Mouse (Mus musculus) right cerebral cortex, postnatal 14 days (tissue): ENCODE results near the gene Dlgap4.

ENCODE experiments used
- DNase-seq: peaks from one replicate; pipeline ENCODE4 v3.0.0; 2022

Dlgap4 gene

GRCm38 (mm10) chr2:156613541-156614257, at the start of gene Dlgap4:
Gene Dlgap4, plus strand, starts transcription at chr2:156613705.
- peak; percentile 54 for DNase-seq

- DNase-seq, result no peak
These were observed 47.0 kb upstream of the Dlgap4 start for GRCm38 (mm10) chr2:156566512-156566911.

GRCm38 (mm10) chr2:156568647-156569046, 44.9 kb upstream of the Dlgap4 start:
- DNase-seq, result no peak

GRCm38 (mm10) chr2:156569261-156569660, 44.2 kb upstream of the Dlgap4 start:
- no peak for DNase-seq

DNA sequence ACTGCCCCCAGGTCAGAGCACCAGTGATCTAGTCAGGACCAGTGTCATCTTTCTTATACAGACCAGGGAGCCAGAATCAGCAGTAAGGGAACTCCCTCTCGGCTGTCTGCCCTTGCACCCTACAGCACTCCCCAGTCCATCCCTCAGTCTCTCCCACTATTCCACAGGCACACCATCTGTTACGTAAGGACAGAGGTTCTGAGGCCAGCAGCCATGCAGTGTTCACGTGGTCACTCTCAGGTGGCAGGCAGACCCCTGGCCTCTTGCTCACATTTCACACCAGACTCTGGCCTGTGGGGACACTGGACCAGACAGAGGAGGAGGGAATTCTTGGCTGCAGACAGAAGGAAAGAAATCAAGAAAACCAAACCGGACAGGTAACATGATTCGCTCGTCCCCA, 42.0 kb upstream of the Dlgap4 start:
- no peak for DNase-seq

DNA sequence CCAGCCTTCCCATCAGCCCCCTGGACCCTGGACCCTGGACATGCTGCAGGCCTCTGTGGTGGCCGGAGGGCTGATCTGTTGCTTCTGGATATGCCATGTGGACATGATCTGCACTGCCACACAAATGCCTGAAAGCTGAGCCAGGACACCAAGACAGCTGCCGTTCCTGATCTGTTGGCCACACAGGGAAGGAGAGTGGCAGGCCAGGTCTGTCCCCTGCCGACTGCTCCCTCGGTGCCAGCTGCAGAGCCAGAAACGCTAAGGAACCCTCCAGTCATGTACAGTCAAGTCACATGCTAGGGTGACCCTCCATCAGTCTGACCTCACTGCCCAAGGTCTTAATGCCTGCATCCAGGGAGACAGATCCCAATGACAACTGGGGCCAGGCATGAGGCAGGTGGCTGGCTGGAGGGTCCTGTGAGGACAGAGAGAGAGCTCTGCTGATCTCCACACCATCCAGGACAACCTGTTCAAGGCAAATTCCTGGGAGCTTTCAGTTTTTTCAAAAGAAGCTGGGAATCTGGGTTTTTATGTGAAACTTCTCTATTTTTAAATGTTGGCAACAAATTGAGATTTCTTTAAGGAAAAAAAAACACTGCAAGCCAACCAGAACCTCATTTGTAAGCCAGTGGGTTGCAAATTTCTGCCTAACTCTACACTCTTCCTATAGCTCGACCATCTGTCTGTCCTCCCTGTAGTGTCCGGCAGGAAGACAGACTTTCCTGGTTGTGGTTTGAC, 36.5 kb upstream of the Dlgap4 start:
- no peak for DNase-seq

GRCm38 (mm10) chr2:156580507-156580906, 33.0 kb upstream of the Dlgap4 start:
- DNase-seq, result no peak

- peak; percentile 85 for DNase-seq
These were observed 32.3 kb upstream of the Dlgap4 start for GRCm38 (mm10) chr2:156581244-156581643.

DNA sequence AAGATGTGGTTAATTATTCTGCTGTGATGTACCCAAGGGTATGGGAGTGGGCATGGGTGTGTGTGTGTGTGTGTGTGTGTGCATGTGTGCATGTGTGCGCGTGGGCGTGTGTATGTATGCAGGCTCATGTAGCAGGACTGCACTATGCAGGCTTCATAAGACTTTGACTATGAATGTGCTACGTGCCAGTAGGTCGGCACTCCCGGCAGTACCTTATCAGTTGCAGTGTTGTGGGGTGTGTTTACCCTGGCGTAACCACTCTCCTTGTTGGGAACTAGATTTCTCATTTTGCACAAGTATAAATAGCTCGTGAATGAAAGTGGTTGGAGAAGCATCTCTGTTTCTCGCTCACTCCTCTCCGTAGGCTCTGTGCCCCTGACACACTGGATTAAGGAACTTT, 30.6 kb upstream of the Dlgap4 start:
- no peak for DNase-seq

GRCm38 (mm10) chr2:156584154-156584796, 29.2 kb upstream of the Dlgap4 start:
- no peak for DNase-seq

GRCm38 (mm10) chr2:156584797-156585471, 28.6 kb upstream of the Dlgap4 start:
- peak; percentile 59 for DNase-seq

DNA sequence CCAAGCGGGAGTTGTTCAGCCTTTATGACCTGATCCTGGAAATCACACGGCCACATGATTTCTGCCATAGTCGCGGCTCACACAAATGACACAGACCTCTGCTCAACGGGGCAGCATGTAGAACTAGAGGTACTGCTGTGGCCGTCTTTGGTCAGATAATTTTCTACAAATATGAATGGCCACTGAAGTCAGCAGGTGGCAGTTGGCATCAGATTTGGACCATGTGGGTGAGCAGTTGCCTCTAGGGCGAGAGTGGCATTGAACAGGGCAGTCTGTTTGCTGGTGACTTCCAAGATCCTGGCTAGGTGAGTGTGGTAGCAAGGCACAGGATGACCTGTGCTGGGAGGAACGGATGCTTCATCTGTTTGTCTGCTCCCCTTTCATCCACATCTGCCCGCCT, 24.0 kb upstream of the Dlgap4 start:
- DNase-seq, result no peak

- DNase-seq, result no peak
These were observed 18.5 kb upstream of the Dlgap4 start for GRCm38 (mm10) chr2:156594987-156595490.

DNA sequence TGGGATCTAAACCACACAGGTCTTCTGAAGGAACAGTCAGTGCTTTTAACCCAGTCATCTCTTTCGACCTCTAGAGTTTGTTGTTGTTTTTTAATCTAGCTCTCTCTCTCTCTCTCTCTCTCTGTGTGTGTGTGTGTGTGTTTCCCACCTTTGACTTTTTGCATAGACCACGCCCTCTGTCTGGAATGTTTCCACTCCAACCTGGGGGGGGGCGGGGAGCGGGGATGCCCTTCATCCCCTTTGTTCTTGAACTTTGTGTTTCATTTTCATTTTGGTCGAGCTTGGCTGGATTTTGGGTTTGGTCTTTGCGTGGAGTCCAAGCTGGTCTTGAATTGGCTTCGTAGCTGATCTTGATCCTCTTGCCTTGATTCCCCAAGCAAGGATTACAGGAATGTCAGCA, 10.9 kb upstream of the Dlgap4 start:
- DNase-seq, result no peak

DNA sequence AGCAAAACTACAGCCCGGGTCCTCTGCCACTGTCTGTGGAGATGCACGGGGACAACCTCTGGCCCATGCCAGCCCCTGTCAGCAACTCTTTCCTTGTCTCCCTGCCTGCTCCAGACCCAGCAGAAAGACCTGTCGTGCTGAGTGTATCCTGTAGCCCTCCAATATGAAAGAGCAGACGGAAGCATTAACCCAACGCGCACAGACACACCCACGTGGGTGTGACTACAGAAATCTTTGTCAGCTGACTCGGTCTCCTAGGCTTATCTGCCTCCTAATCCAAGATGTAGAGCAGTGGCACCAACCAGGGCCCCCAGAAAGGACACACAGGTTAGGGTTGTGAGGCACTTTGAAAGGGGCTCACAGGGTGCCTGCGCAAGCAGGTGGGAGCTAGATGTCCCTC, 9.8 kb upstream of the Dlgap4 start:
- DNase-seq, result no peak

DNA sequence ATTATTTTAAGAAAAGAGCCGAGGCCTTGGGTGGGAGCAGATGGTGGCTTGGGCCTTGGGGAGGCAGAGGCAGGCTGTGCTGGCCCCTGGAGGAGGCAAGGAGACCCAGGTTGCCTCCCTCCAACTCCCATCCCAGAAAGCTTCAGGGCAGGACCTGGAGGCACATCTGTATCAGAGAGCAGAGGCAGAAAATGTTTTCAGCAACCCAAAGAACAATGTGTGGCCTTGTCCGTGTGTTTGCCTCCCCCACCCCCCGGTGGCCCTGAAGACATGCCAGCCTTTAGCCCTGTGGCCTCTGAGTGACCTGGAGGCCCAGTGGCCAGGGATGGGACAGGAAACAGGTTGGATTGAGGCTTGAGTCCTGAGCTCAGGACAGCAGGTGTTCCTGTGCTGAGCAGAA, 8.4 kb upstream of the Dlgap4 start:
- DNase-seq, result no peak

- no peak for DNase-seq
These were observed 7.5 kb upstream of the Dlgap4 start for GRCm38 (mm10) chr2:156605971-156606370.

DNA sequence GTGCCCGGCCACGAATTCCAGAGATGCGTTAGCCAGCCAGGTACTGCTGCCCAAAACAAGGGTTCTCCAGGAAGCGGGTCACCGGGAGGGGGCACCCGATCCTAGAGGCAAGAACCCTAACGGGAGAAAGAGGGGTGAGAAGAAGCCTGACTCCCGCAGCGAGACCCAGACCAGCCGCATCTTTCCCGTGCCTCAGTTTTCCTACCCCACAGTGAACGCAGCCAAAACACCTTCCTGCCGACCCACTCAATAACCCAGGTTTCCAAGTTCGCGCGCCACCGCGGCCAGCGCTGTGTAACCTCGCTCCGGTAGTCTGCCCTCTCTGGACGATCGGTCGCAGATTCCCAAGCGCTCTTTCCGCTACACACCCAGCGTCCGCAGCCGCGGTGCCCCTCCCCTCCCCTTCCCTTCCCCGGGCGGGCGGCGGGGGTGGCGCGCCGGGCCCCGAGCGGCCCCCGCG, 394 bp upstream of the Dlgap4 start:
- DNase-seq, result peak; percentile 77

DNA sequence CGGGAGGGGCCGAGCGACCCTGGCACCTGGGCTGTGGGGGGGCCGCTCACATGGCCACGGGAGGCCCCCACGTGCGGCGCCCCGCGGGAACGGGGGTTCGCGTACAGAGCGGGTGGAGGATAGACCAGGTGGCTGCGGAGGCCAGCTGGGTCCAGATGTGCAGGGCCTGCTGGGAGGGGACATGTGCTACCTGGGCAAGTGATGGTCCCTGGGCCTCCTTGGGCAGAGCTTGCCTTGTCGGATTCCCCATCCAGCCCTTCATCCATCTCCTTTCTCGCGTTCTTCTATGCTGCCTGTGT, 702 bp downstream of the Dlgap4 start:
- DNase-seq, result no peak

DNA sequence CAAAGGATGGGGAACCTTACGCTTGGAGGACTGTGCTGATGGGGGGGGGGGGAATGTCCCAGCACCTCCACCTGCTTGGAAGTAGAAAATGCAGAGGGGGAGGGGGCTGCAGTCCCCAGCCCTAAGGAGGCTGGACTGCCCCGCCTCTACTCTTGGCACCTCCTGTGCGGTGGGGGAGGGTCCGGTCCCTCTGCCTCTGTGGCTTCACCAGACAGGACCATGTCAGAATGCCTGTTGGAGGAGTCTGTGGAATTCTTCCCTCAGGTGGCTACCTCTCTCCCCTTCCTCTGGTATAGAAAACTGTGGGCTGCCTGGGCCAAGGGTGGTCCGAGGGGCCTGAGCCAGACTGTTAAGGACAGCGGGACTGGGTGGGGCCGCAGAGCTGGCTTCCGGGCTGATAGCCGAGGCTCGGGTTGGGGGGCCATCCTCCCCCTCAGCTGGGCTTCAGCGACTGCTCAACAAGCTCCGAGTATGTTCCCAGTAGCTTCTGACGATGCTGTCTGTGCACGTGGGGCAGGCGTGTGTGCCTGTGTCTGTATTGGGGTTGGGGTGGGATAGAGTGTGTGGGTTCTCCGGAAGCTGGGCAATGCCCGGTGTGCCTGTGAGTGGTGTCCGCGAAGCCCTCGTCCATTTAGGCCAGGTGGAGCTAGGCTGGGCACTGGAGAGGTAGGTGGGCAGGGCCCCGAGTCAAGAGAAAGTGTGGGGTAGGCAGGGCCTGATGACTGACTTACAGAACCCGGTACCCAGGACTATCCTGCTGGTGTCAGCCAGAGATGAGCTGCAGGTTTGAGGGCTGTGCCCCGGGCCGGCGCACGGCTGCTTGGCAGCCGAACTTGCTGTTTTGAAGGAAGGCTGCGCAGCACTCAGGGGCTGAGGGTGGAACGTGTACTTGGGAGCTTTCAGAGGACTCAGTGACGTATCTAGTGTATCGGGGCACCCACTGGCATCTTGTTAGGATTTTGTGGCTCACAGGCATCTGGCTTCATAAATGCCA, 1.5 kb downstream of the Dlgap4 start:
- no peak for DNase-seq

DNA sequence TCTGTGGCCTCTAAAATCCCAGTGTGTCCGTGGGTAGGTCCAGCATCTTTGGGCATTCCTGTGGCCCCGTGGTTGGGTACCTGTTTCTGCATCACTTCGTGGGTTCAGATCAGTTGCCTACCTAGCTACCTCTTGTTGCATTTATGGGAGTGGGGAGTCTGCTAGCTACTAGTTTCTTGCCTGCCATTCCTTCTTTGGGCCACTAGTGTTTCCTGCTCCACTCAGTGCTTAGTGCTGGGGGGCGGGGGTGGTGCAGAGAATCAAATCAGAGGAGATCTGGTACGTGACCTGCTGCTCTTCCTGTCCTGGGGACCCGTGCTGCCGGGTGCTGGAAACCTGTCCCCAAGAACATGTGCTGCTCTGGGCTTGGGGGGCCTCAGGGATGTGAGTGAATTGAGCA, 3.0 kb downstream of the Dlgap4 start:
- DNase-seq, result no peak

- peak; percentile 45 for DNase-seq
These were observed 4.0 kb downstream of the Dlgap4 start for GRCm38 (mm10) chr2:156617536-156617935.
